Mouse (Mus musculus): ENCODE data around the gene Aig1. TPM values are rescaled to one million over a fixed set of nuclear protein-coding genes. Genes with fewer than 3 reads are reported as not detected.

Aig1 gene
- polyA plus RNA-seq, 1 experiment from 2014 or later: 11.5 TPM

DNA sequence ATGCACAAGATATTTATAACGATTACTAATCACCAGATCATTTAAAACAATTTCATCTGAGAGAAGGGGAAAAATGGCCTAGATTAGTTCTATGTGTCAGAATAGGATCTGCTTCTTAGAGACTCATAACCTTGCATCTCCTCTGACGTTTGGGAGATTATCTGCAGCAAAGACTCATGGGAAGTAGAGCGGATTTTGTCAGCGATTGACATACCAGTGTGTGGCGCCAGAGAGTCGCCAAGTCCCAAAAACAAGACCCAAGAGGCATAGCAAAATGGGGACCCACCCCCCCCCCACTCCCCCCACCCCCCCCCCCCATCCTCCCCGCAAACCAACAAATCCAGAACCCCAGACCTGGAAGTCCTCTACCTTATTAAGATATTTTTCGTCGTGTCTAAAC is 13.7 kb upstream of the Aig1 start:
- no peak for ATAC-seq (ENCODE audit: insufficient number of reproducible peaks, low FRiP score, low TSS enrichment, low read depth)
- WGBS: 72% methylated on average over 9 of the region's 9 CpGs
- Histone ChIP-seq H3K27me3 (ENCODE audit: control insufficient read depth, insufficient read depth, low read length) (no peaks in the 10 kb centered on the region), H3K27ac (replicated peaks; ENCODE audit: low read depth, low read length) (no peak overlapping the region), H3K4me3 (ENCODE audit: low read depth, low read length) (no peak overlapping the region), H3K9ac (ENCODE audit: low read length) (no peak overlapping the region), H3K36me3 (ENCODE audit: control insufficient read depth, insufficient read depth, low read length) (no peaks in the 10 kb centered on the region), H3K9me3 (ENCODE audit: control insufficient read depth, low read length) (no peaks in the 10 kb centered on the region), H3K4me2 (ENCODE audit: low read depth, severe bottlenecking) (no peak overlapping the region), H3K4me1 (ENCODE audit: control insufficient read depth, insufficient read depth, low read length) (no peaks in the 10 kb centered on the region)
- DNase-seq (ENCODE audit: low spot score): no peak

GRCm38 (mm10) chr10:13878696-13879095 is 9.9 kb upstream of the Aig1 start:
- Histone ChIP-seq H3K9me3 (ENCODE audit: control insufficient read depth, low read length) (no peaks in the 10 kb centered on the region), H3K36me3 (ENCODE audit: control insufficient read depth, insufficient read depth, low read length) (no peaks in the 10 kb centered on the region), H3K27me3 (ENCODE audit: control insufficient read depth, insufficient read depth, low read length) (no peaks in the 10 kb centered on the region), H3K4me2 (ENCODE audit: low read depth, severe bottlenecking) (no peak overlapping the region), H3K27ac (replicated peaks; ENCODE audit: low read depth, low read length) (no peak overlapping the region), H3K9ac (ENCODE audit: low read length) (no peak overlapping the region), H3K4me1 (ENCODE audit: control insufficient read depth, insufficient read depth, low read length) (no peaks in the 10 kb centered on the region), H3K4me3 (ENCODE audit: low read depth, low read length) (no peak overlapping the region)
- WGBS: 85% methylated on average over 4 of the region's 4 CpGs
- DNase-seq (ENCODE audit: low spot score): no peak
- no peak for ATAC-seq (ENCODE audit: insufficient number of reproducible peaks, low FRiP score, low TSS enrichment, low read depth)

DNA sequence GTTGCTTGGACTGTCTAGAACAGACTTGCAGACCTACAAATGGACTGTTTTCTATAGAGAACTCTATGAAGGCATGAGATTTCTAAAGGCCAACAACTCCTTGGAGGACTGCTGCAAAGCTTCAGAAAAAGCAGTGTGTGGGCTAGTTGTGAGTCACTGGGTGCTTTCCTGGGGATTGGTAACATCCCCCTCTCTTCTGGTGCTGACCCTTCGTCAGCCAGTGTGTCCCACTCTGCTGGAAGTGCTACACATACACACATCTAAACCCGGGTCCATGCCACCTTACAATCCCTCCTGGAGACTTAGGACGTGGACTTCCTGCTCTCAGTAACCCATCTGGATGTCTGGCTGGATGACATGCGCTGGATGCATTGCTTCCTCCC is 6.2 kb upstream of the Aig1 start:
- WGBS: 88% methylated on average over 4 of the region's 4 CpGs
- no peak overlapping the region for H3K9ac ChIP-seq (ENCODE audit: low read length)
- H3K27ac ChIP-seq (replicated peaks; ENCODE audit: low read depth, low read length): no peak overlapping the region
- no peaks in the 10 kb centered on the region for H3K4me1 ChIP-seq (ENCODE audit: control insufficient read depth, insufficient read depth, low read length)
- H3K4me2 ChIP-seq (ENCODE audit: low read depth, severe bottlenecking): no peak overlapping the region
- H3K36me3 ChIP-seq (ENCODE audit: control insufficient read depth, insufficient read depth, low read length): no peaks in the 10 kb centered on the region
- ATAC-seq (ENCODE audit: insufficient number of reproducible peaks, low FRiP score, low TSS enrichment, low read depth): no peak
- no peak overlapping the region for H3K4me3 ChIP-seq (ENCODE audit: low read depth, low read length)
- no peaks in the 10 kb centered on the region for H3K9me3 ChIP-seq (ENCODE audit: control insufficient read depth, low read length)
- H3K27me3 ChIP-seq (ENCODE audit: control insufficient read depth, insufficient read depth, low read length): no peaks in the 10 kb centered on the region
- DNase-seq (ENCODE audit: low spot score): no peak

GRCm38 (mm10) chr10:13874301-13875037 is 5.7 kb upstream of the Aig1 start:
- H3K27me3 ChIP-seq (ENCODE audit: control insufficient read depth, insufficient read depth, low read length): no peaks in the 10 kb centered on the region
- DNase-seq (ENCODE audit: low spot score) (no peak), ATAC-seq (ENCODE audit: insufficient number of reproducible peaks, low FRiP score, low TSS enrichment, low read depth) (no peak)
- H3K9me3 ChIP-seq (ENCODE audit: control insufficient read depth, low read length): no peaks in the 10 kb centered on the region
- H3K27ac ChIP-seq (replicated peaks; ENCODE audit: low read depth, low read length): no peak overlapping the region
- H3K9ac ChIP-seq (ENCODE audit: low read length): no peak overlapping the region
- H3K36me3 ChIP-seq (ENCODE audit: control insufficient read depth, insufficient read depth, low read length): no peaks in the 10 kb centered on the region
- no peaks in the 10 kb centered on the region for H3K4me1 ChIP-seq (ENCODE audit: control insufficient read depth, insufficient read depth, low read length)
- H3K4me3 ChIP-seq (ENCODE audit: low read depth, low read length): no peak overlapping the region
- WGBS: 86% methylated on average over 10 of the region's 10 CpGs
- no peak overlapping the region for H3K4me2 ChIP-seq (ENCODE audit: low read depth, severe bottlenecking)

- no peaks in the 10 kb centered on the region for H3K36me3 ChIP-seq (ENCODE audit: control insufficient read depth, insufficient read depth, low read length)
- no peak overlapping the region for H3K4me3 ChIP-seq (ENCODE audit: low read depth, low read length)
- no peaks in the 10 kb centered on the region for H3K9me3 ChIP-seq (ENCODE audit: control insufficient read depth, low read length)
- no peak overlapping the region for H3K27ac ChIP-seq (replicated peaks; ENCODE audit: low read depth, low read length)
- H3K27me3 ChIP-seq (ENCODE audit: control insufficient read depth, insufficient read depth, low read length): 0 out of 2 replicates have a peak, but pooled peaks cover 4% of the 10 kb centered on the region
- DNase-seq (ENCODE audit: low spot score): no peak
- no peaks in the 10 kb centered on the region for H3K4me1 ChIP-seq (ENCODE audit: control insufficient read depth, insufficient read depth, low read length)
- H3K9ac ChIP-seq (ENCODE audit: low read length): no peak overlapping the region
- no peak overlapping the region for H3K4me2 ChIP-seq (ENCODE audit: low read depth, severe bottlenecking)
- ATAC-seq (ENCODE audit: insufficient number of reproducible peaks, low FRiP score, low TSS enrichment, low read depth): no peak
- WGBS: 84% methylated on average over 3 of the region's 3 CpGs
Observed at GRCm38 (mm10) chr10:13870531-13870930, 1.8 kb upstream of the Aig1 start.

GRCm38 (mm10) chr10:13869322-13870035 is 699 bp upstream of the Aig1 start:
- no peak for ATAC-seq (ENCODE audit: insufficient number of reproducible peaks, low FRiP score, low TSS enrichment, low read depth)

DNA sequence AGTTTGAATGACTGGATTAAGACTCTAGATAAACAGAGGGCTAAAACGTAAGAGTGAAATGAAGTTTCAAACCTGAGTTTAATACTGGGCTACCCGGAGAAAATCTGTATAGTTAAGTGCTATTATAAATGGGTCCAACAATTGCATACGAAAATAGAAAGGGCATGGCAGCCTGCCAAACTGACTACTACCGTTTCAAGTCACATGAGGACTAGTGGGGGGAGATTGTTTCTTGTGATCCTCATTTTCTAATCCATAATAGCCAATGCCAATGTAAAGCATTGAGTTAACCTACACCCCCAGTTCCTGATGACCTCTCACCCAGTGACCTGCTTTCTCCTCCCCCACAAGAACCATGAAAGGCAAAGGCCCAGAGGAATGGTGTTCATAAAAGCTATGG is 2.4 kb downstream of the Aig1 start:
- Histone ChIP-seq H3K4me3 (ENCODE audit: low read depth, low read length) (no peak overlapping the region), H3K4me2 (ENCODE audit: low read depth, severe bottlenecking) (no peak overlapping the region), H3K9me3 (ENCODE audit: control insufficient read depth, low read length) (no peaks in the 10 kb centered on the region), H3K27ac (replicated peaks; ENCODE audit: low read depth, low read length) (no peak overlapping the region), H3K27me3 (ENCODE audit: control insufficient read depth, insufficient read depth, low read length) (0 out of 2 replicates have a peak, but pooled peaks cover 4% of the 10 kb centered on the region), H3K9ac (ENCODE audit: low read length) (no peak overlapping the region), H3K4me1 (ENCODE audit: control insufficient read depth, insufficient read depth, low read length) (no peaks in the 10 kb centered on the region), H3K36me3 (ENCODE audit: control insufficient read depth, insufficient read depth, low read length) (no peaks in the 10 kb centered on the region)
- WGBS: 91% methylated on average over 4 of the region's 4 CpGs
- DNase-seq (ENCODE audit: low spot score) (no peak), ATAC-seq (ENCODE audit: insufficient number of reproducible peaks, low FRiP score, low TSS enrichment, low read depth) (no peak)

More at GRCm38 (mm10) chr10:13869322-13870035, 699 bp upstream of the Aig1 start:
- H3K4me3 ChIP-seq (ENCODE audit: low read depth, low read length): peak overlapping the region; percentile 54
- H3K9me3 ChIP-seq (ENCODE audit: control insufficient read depth, low read length): no peaks in the 10 kb centered on the region
- no peak overlapping the region for H3K27ac ChIP-seq (replicated peaks; ENCODE audit: low read depth, low read length)
- H3K4me1 ChIP-seq (ENCODE audit: control insufficient read depth, insufficient read depth, low read length): no peaks in the 10 kb centered on the region
- H3K4me2 ChIP-seq (ENCODE audit: low read depth, severe bottlenecking): peak overlapping the region; percentile 81; the same call in 1 of the 2 replicates
- 0 out of 2 replicates have a peak, but pooled peaks cover 4% of the 10 kb centered on the region for H3K27me3 ChIP-seq (ENCODE audit: control insufficient read depth, insufficient read depth, low read length)
- H3K36me3 ChIP-seq (ENCODE audit: control insufficient read depth, insufficient read depth, low read length): no peaks in the 10 kb centered on the region
- DNase-seq (ENCODE audit: low spot score): no peak
- no peak overlapping the region for H3K9ac ChIP-seq (ENCODE audit: low read length)
- WGBS: 53% methylated on average over 13 of the region's 13 CpGs

DNA sequence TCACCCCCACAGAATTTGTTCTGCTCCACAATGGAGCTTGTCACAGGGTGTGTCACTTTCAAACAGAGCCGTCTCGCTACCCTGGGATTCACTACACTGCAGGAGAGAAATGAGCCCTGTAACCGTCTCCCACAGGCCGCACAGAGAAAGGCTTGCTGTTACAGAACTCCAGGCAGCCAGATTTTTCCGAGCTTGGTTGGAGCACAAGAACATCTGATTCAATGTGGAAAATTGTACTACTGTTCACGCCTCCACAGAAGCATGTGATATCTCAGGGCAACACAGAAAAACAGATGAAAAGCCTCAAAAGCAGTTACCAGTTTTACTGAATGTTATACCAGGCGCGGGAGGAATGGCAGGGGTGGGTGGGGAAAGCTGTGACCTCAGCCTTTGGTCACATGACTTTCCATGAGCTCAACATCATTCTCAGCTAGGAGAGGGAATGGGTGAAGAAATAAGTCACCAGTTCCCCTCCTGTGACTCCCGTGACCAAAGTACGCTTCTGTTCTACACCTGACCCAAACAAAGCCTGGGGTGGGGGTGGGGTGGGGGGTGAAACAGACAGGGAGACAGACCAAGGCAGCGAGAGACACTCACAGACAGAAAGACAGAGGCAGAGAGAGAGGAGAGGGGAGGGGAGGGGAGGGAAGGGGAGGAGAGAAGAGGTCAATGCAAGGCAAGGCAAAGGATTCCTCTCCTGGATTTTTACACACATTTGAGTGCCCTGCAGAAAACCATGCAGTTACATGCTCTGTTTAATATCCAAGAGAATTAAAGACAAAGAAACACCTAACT is 7.5 kb downstream of the Aig1 start:
- Histone ChIP-seq H3K27me3 (ENCODE audit: control insufficient read depth, insufficient read depth, low read length) (no peaks in the 10 kb centered on the region), H3K27ac (replicated peaks; ENCODE audit: low read depth, low read length) (no peak overlapping the region), H3K4me1 (ENCODE audit: control insufficient read depth, insufficient read depth, low read length) (no peaks in the 10 kb centered on the region), H3K9ac (ENCODE audit: low read length) (no peak overlapping the region), H3K36me3 (ENCODE audit: control insufficient read depth, insufficient read depth, low read length) (no peaks in the 10 kb centered on the region), H3K4me2 (ENCODE audit: low read depth, severe bottlenecking) (no peak overlapping the region), H3K9me3 (ENCODE audit: control insufficient read depth, low read length) (no peaks in the 10 kb centered on the region), H3K4me3 (ENCODE audit: low read depth, low read length) (no peak overlapping the region)
- WGBS: 30% methylated on average over 11 of the region's 11 CpGs
- ATAC-seq (ENCODE audit: insufficient number of reproducible peaks, low FRiP score, low TSS enrichment, low read depth) (no peak), DNase-seq (ENCODE audit: low spot score) (peak; percentile 33)
